In genomic region chr6:92224981-92225380, GRCm38 (mm10) we compare ENCODE assay signal across 26 mouse cellular contexts. TPM values are rescaled to one million over a fixed set of nuclear protein-coding genes. Genes with fewer than 3 reads are reported as not detected.
DNase-seq lines count a peak whose midpoint lies in the region; ATAC-seq and TF ChIP-seq lines count a peak whose summit lies in the region.
"Had no signal": no experiment of that assay in that cellular context is flagged by ENCODE, and none has a peak within 500 bp of the region (broad histone marks: within the 10 kb centered on the region; RNA-seq: fewer than 3 reads in every experiment).

No protein-coding gene starts in this region.

- intact Hi-C loops in left cerebral cortex, adult 2 months (cut with DNase I): no loop called here
- intact Hi-C loops in left cerebral cortex, postnatal 4 days (cut with DNase I): no loop called here

- H3K4me3 ChIP-seq in forebrain, postnatal 0 days (ENCODE audit: low read depth, low read length): no peak overlapping the region
- H3K4me3 ChIP-seq in forebrain, embryonic 15.5 days: no peak overlapping the region
- H3K4me3 ChIP-seq in left cerebral cortex, adult 2 months: no peak overlapping the region
- H3K4me3 ChIP-seq: embryonic facial prominence, embryonic 13.5 days; forebrain, embryonic 13.5 days; heart, adult 2 months; heart, embryonic 13.5 days had no signal

- H3K27me3 ChIP-seq in forebrain, postnatal 0 days (ENCODE audit: insufficient read depth, low read length): no peaks in the 10 kb centered on the region
- no peaks in the 10 kb centered on the region for H3K27me3 ChIP-seq in forebrain, embryonic 15.5 days
- H3K27me3 ChIP-seq: embryonic facial prominence, embryonic 13.5 days; forebrain, embryonic 13.5 days had no signal

- no peaks in the 10 kb centered on the region for H3K36me3 ChIP-seq in forebrain, postnatal 0 days (ENCODE audit: insufficient read depth)
- no peaks in the 10 kb centered on the region for H3K36me3 ChIP-seq in forebrain, embryonic 15.5 days
- H3K36me3 ChIP-seq: embryonic facial prominence, embryonic 13.5 days; heart, embryonic 13.5 days had no signal

- no peak for DNase-seq in forebrain, postnatal 0 days
- no peak for DNase-seq in left cerebral cortex, adult 2 months (ENCODE audit: extremely low spot score in 1 of 2, low spot score in 2 of 2)
- DNase-seq in left cerebral cortex, postnatal 4 days: no peak
- peak; percentile 36 for DNase-seq in right cerebral cortex, postnatal 25 days
- no peak for DNase-seq in right cerebral cortex, postnatal 14 days
- no peak for DNase-seq in spleen, postnatal 4 days (ENCODE audit: low spot score in 2 of 2)
- DNase-seq: adrenal gland, postnatal 25 days; cerebellum, postnatal 25 days; gastrocnemius, postnatal 36 days; heart, adult 2 months; heart, postnatal 14 days; kidney, adult 18-20 months; layer of hippocampus, postnatal 36 days; lung, postnatal 4 days; midbrain, embryonic 14.5 days had no signal

- no peak overlapping the region for H3K27ac ChIP-seq in forebrain, postnatal 0 days (ENCODE audit: low read depth, low read length)
- H3K27ac ChIP-seq in forebrain, embryonic 15.5 days (replicated peaks): no peak overlapping the region
- peak overlapping the region; percentile 61; the same call in 1 of the 2 replicates for H3K27ac ChIP-seq in left cerebral cortex, adult 2 months
- H3K27ac ChIP-seq: embryonic facial prominence, embryonic 13.5 days; forebrain, embryonic 13.5 days; heart, adult 2 months; heart, embryonic 13.5 days; hindbrain, postnatal 0 days; kidney, postnatal 0 days had no signal

- no peaks in the 10 kb centered on the region for H3K9me3 ChIP-seq in forebrain, postnatal 0 days (ENCODE audit: low read length)
- no peaks in the 10 kb centered on the region; the same call in 1 of the 2 replicates for H3K9me3 ChIP-seq in forebrain, embryonic 15.5 days
- H3K9me3 ChIP-seq: embryonic facial prominence, embryonic 13.5 days; forebrain, embryonic 13.5 days; heart, embryonic 13.5 days had no signal

- no peak for TF ChIP-seq CTCF in forebrain, postnatal 0 days (IDR thresholded peaks at IDR 0.05; ENCODE audit: low read depth)
- TF ChIP-seq CTCF in left cerebral cortex, adult 2 months (IDR thresholded peaks at IDR 0.05): no peak

- no peak overlapping the region for H3K4me2 ChIP-seq in forebrain, postnatal 0 days (ENCODE audit: low read depth)
- no peak overlapping the region for H3K4me2 ChIP-seq in forebrain, embryonic 15.5 days (replicated peaks)
- H3K4me2 ChIP-seq: embryonic facial prominence, embryonic 13.5 days; forebrain, embryonic 13.5 days; heart, embryonic 13.5 days had no signal

- no peaks in the 10 kb centered on the region for H3K4me1 ChIP-seq in forebrain, postnatal 0 days (ENCODE audit: insufficient read depth)
- H3K4me1 ChIP-seq in forebrain, embryonic 15.5 days: no peaks in the 10 kb centered on the region
- H3K4me1 ChIP-seq: embryonic facial prominence, embryonic 13.5 days; forebrain, embryonic 13.5 days; heart, embryonic 13.5 days had no signal

- WGBS in forebrain, postnatal 0 days: 82% methylated on average over 1 of the region's 1 CpGs
- WGBS in forebrain, embryonic 15.5 days: 85% methylated on average over 1 of the region's 1 CpGs

- ATAC-seq in forebrain, postnatal 0 days: peak; percentile 29; the same call in 1 of the 2 replicates
- no peak for ATAC-seq in forebrain, embryonic 15.5 days (replicated peaks)
- ATAC-seq: forebrain, embryonic 13.5 days; hindbrain, postnatal 0 days had no signal

- H3K9ac ChIP-seq in forebrain, postnatal 0 days: no peak overlapping the region
- no peak overlapping the region for H3K9ac ChIP-seq in forebrain, embryonic 15.5 days (replicated peaks)
- H3K9ac ChIP-seq: embryonic facial prominence, embryonic 13.5 days; forebrain, embryonic 13.5 days; heart, embryonic 13.5 days had no signal

RNA-seq across cellular contexts. Expression of gene Rbsn, which starts 10.3 kb away (rescaled TPM):
- 45.2 and 68.9 TPM in 2 replicates for total RNA-seq in forebrain, postnatal 0 days (2014; rRNA removed)
- polyA plus RNA-seq in forebrain, postnatal 0 days (2015; fragmentation: Nextera tagmentation; extraction: Ambion mirVana): 27.1 and 30.7 TPM in 2 replicates
- polyA plus RNA-seq in forebrain, embryonic 15.5 days (2015; fragmentation: Nextera tagmentation; extraction: Ambion mirVana): 36.0 and 38.9 TPM in 2 replicates
- total RNA-seq in left cerebral cortex, adult 2 months (2021): 10 to 100 TPM; 43.8 to 47.1 TPM
- 10 to 100 TPM; 32.0 to 40.9 TPM for total RNA-seq in left cerebral cortex, postnatal 4 days (2021)

RNA-seq across cellular contexts. Expression of gene Trh, which starts 19.5 kb away (rescaled TPM):
- total RNA-seq in forebrain, postnatal 0 days (2014; rRNA removed): 14.2 and 22.0 TPM in 2 replicates
- polyA plus RNA-seq in forebrain, postnatal 0 days (2015; fragmentation: Nextera tagmentation; extraction: Ambion mirVana): 10.3 and 13.0 TPM in 2 replicates
- 4.1 and 10.7 TPM in 2 replicates for polyA plus RNA-seq in forebrain, embryonic 15.5 days (2015; fragmentation: Nextera tagmentation; extraction: Ambion mirVana)
- total RNA-seq in left cerebral cortex, adult 2 months (2021): 1 to 10 TPM; 8.0 to 8.5 TPM
- 1 to 10 TPM; 2.5 to 4.3 TPM for total RNA-seq in left cerebral cortex, postnatal 4 days (2021)
- total RNA-seq: adrenal gland, postnatal 25 days; gastrocnemius, adult 18-20 months; gastrocnemius, postnatal 36 days; heart, adult 2 months; heart, postnatal 14 days; liver, adult 2 months; megakaryocyte-erythroid progenitor cell, adult 5-6 weeks had no signal
- polyA plus RNA-seq: embryonic facial prominence, embryonic 13.5 days; heart, adult 2 months; limb, embryonic 11.5 days; liver, adult 2 months; liver, embryonic 16.5 days had no signal

RNA-seq across cellular contexts. Expression of gene Mrps25, which starts 41.1 kb away (rescaled TPM):
- total RNA-seq in forebrain, postnatal 0 days (2014; rRNA removed): 20.8 and 27.8 TPM in 2 replicates
- polyA plus RNA-seq in forebrain, postnatal 0 days (2015; fragmentation: Nextera tagmentation; extraction: Ambion mirVana): 53.5 and 55.7 TPM in 2 replicates
- 58.5 and 63.2 TPM in 2 replicates for polyA plus RNA-seq in forebrain, embryonic 15.5 days (2015; fragmentation: Nextera tagmentation; extraction: Ambion mirVana)
- 10 to 100 TPM; 51.5 to 58.5 TPM for total RNA-seq in left cerebral cortex, adult 2 months (2021)
- 10 to 100 TPM; 35.2 to 37.3 TPM for total RNA-seq in left cerebral cortex, postnatal 4 days (2021)
